Mouse (Mus musculus) adipocyte (in vitro differentiated cells): Measurements from ENCODE around the gene Ptprd.

Experiments used
- DNase-seq: peaks from one replicate; pipeline ENCODE4 v3.0.0-alpha.2; 2016; ENCODE audit warnings: low spot score

The Ptprd gene

DNA sequence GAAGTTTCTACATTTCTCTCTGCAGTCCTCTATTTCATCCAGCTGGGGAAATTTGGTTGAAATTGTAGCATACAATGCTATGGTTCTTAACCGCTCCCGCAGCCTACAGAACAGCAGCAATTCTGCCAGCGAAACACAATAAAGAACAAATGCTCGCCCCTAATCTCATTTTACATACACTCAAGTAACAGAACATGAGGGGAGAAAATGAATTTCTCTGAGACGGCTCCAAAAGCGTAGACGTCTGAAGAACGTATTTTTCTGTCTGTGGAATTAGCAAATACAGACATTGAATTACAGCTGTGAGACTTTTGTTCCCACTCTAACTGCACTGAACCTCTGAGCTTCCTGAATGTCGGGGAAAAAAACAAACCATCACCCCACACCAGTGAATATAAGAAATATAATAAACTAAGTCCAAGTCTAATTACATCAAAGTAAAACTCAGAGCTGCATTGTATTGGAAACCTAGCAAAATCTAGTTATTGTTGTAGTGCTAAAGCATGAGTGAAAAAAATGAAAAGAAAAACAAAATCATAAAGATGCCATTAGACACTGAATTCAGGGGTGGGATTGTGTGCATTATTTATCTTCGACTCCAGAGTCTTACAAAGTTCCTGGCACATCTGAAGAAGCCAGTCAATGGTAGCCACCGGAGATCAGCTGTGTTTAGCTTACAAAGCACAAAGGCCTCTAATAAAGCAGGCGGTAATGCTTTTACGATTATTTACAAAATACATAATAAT, 2187.8 kb downstream of the Ptprd start:
- DNase-seq, result no peak

DNA sequence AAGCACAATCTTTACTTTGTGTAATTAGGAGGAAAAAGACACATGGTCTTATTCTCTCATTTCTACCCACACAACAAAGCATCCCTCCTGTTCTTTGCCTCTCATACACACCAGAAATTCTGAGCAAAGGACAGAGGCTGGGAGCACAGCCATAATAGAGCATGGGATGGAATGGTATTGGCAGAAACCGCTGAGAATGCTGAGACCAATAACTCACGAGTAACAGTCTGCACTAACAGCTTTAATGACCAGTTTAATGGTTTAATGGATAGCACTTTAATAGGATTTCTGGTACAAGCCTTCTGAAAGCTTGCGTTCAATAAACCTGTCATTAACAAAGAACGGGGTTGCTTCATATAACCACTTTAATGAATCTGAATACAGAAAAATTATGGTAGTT, 2190.1 kb downstream of the Ptprd start:
- DNase-seq, result no peak

DNA sequence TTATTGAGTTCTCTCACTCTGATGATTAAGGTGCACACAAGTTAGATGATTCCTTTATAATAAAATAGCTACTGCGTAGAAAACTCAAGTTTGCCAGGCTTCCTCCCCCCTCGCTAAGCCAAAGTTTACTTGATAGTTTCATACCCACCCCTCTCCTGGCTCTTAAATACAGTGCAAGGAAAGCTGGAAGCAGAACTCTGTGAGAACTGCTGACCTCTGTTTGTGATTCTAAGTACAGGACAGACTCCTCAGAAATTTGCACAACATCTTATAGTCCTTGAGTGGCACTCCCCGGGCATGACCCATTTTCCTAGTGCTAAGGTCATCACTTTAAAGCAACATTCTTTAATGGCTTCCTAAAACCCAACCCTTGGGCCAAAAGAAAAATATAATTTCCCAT, 2196.7 kb downstream of the Ptprd start:
- no peak for DNase-seq

DNA sequence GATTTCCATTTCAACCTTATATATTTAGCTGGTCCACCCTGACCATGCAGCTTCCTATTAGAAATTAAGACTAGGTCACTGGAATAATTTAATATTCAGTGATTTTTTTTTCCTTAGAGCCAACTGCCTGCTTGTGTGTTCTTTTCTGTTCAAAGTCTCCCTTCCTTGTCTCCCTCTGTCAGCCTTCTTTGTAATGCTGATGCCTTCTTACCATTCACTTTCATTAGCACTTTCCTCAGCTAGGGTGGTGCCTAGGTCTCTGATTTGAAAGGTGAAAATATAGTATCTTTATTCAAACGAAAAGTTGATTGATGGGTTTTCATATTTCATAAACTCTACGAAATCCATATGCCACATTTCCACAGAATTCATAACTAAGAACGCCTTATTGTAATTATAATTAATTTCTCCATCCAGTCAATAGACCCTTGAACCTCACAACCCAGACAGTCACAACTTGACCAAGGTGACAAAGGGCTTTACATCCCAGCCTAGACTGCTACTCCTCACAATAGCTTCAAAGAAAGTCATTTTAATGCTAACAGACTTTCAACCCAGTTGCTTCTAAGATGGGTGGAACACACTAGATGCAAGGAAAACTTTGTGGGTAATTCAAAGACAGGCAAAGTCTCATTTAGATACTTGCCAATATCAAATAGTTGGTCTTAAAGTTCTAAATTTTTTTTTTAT, 2197.5 kb downstream of the Ptprd start:
- no peak for DNase-seq

GRCm38 (mm10) chr4:76008580-76008979, 2203.2 kb downstream of the Ptprd start:
- no peak for DNase-seq

GRCm38 (mm10) chr4:76007219-76007618, 2204.5 kb downstream of the Ptprd start:
- DNase-seq, result no peak

- DNase-seq, result no peak
Measured at GRCm38 (mm10) chr4:76006717-76007116, 2205.0 kb downstream of the Ptprd start.

DNA sequence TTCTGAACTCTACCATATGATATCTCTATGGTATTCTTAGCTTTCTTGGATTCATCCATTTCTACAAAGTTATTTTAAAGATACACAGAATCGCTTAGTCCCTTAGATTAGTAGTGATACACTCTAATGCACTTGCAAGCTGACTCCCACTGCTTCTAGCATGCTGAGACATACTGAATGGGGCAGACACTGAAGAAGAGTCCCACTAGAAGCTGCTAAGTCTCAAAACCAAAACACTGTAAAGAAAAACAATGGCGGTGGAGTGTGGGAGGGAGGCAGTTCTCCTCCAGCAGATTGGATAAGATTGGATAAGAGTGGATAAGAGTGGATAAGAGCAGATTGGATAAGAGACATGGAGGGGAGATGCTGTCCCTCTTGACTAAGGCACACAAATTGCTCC, 2207.6 kb downstream of the Ptprd start:
- no peak for DNase-seq

- no peak for DNase-seq
Measured at GRCm38 (mm10) chr4:76000258-76000657, 2211.5 kb downstream of the Ptprd start.

GRCm38 (mm10) chr4:75995841-75996240, 2215.9 kb downstream of the Ptprd start:
- DNase-seq, result no peak

DNA sequence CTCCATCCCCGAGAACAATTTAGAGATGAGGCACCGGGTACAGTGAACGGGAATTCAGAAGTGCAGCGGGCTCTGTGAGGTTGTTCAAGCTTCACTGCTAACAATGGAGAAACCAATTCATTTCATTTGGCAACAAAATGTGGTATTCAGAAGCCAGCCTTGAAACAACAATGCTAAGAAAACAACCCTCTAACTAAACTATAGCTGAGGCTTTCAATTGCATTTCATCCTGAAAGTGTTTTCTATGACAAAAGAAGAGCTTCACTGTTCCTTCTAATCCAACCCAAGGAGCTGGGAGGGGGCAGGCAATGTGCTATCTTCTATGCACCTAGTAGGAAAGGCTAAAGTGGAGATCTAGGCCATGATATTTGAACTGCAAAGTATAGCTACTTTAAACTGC, 2217.2 kb downstream of the Ptprd start:
- no peak for DNase-seq

DNA sequence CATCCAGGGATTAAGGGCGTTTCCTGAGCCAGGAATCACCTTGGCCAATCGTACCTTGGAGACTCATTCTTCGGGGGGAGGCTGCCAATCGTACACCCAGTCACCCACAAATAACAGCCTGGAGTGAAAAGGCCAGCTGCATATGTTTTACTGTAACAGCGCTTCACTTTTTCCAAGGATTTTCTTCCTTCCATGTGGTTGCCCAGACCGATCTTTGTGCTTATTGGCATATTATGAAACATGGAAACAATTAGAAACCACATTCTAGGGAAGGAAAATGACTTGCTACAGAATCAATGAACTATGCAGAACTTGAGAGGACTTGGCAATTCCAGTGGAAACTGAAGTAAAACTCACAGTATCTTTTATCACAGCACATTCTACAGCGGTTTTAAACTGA, 2218.7 kb downstream of the Ptprd start:
- no peak for DNase-seq

DNA sequence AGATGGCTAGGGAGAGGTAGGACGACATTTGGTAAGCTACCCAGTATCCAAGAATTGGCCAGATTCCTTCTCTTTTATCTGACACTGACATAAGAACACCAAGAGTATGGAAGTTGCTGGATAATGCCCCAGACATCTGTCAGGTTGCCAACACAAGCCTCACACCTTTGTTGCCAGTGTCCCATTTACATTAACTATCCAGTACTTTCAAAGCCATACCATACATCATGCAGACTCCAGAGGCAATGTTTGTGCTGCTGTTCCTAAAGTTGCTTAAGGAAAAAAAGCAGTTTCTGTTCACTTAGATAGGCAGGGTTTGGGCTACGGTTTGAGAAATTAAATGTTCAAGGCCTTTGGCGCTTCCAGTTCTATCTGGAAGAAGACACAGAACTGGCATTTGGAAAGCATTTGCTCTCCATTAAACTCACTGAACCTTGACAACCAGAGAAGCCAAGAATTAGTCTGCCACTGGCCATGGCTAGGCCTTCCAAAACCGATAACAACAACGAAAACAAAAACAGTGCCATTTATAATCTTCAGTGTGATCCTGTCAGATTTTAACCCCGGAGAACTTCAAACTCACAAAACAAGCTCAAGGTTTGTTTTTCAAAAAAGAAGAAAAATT, 2220.0 kb downstream of the Ptprd start:
- no peak for DNase-seq

DNA sequence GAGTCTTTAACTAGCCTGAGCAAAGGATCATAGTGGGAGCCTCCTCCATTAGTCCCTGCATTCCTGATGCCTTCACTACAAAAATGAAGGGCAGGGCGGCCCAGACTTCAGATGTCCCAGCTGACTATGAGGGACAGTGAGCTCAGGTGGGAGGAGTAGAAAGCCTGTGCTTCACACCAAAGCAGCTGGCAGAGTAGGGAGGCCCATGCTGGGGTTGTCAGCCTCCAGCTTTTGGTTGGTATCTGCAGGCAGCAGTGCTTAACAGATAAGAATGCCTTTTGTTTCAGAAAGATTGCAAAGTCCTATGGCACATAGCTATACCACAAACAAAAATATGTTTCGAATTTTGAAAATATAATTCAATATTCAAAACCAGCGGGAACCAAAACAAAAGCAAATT, 2237.0 kb downstream of the Ptprd start:
- no peak for DNase-seq

DNA sequence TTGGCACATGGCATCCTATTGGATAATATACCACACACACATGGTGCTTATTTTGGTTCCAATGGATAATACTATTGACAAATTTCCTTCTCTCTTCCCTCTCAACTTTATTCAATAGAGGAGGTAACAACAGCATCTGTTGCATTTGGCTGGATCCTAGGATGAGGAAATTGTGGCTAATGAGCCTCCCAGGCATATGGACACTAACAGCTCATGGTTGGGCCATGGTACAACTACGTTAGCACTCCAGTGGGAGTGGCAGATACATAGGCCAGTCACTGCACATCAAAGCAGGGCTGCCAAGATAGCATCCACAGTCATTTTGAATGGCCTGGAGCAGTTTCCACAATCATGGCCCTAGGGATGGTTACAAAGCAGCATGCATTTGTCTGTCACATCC, 2238.4 kb downstream of the Ptprd start:
- no peak for DNase-seq

GRCm38 (mm10) chr4:75969961-75970360, 2241.8 kb downstream of the Ptprd start:
- no peak for DNase-seq

GRCm38 (mm10) chr4:75968618-75969017, 2243.1 kb downstream of the Ptprd start:
- DNase-seq, result no peak

- DNase-seq, result no peak
Measured at GRCm38 (mm10) chr4:75965810-75966209, 2246.0 kb downstream of the Ptprd start.

- DNase-seq, result no peak
Measured at GRCm38 (mm10) chr4:75962916-75963315, 2248.8 kb downstream of the Ptprd start.

DNA sequence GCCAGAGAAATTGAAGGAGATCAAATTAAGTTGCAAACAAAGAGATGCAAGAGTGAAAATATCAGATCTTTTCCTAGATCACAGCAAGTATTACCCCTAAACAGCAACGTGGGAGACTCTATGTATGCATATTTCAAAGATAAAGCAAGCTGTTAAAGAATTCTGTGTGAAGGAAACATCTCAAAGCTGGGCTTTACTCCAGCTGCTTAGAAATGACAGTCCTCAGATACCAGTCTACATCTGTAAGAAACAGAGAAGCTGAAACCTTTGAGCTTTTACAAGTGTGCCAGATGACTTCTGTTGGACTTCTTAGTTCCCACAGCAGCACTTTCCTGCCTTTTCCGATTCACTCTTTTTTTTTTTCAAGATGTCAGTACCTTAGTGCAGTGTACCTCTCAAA, 2249.9 kb downstream of the Ptprd start:
- DNase-seq, result no peak

- DNase-seq, result no peak
Measured at GRCm38 (mm10) chr4:75953349-75954060, 2258.3 kb downstream of the Ptprd start.

GRCm38 (mm10) chr4:75950582-75950981, 2261.2 kb downstream of the Ptprd start:
- DNase-seq, result no peak

GRCm38 (mm10) chr4:75894871-75895270, 2316.9 kb downstream of the Ptprd start:
- DNase-seq, result no peak
